22 mouse cellular contexts compared by ENCODE assay signal in the genomic region with DNA sequence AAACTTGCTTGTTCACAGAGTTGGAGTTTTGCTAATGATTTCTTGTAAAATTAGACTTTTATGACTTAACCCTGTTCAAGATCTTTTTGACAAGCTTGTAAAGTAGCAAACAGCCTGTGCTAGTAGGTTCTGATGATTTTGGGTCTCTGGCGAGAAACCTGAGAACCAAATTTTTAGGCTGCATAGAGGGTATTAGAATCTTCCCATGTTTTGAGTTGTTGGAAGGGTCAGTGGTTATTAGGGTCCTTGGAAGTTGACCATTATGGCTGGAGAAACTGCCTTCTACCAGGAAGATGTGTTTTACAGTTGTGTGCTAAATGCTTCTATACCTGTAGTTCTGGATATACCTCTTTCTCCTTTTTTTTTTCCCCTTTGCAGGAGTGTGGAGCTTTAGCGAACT. TPM values are rescaled to one million over a fixed set of nuclear protein-coding genes. Genes with fewer than 3 reads are reported as not detected.
DNase-seq lines count a peak whose midpoint lies in the region; ATAC-seq lines count a peak whose summit lies in the region.
"Had no signal": no experiment of that assay in that cellular context is flagged by ENCODE, and none has a peak within 500 bp of the region (broad histone marks: within the 10 kb centered on the region; RNA-seq: fewer than 3 reads in every experiment).

No protein-coding gene starts in this region.

- intact Hi-C loops in heart, postnatal 10 days (cut with DNase I): loop anchor here (5.0 kb wide), 1 partner anchor 42 kb away; no protein-coding TSS in a partner anchor

- H3K9me3 ChIP-seq in heart, embryonic 12.5 days (replicated peaks): no peaks in the 10 kb centered on the region
- no peaks in the 10 kb centered on the region for H3K9me3 ChIP-seq in midbrain, embryonic 10.5 days (replicated peaks)
- H3K9me3 ChIP-seq in midbrain, embryonic 15.5 days: no peaks in the 10 kb centered on the region
- no peaks in the 10 kb centered on the region for H3K9me3 ChIP-seq in embryonic facial prominence, embryonic 11.5 days (replicated peaks; ENCODE audit: control insufficient read depth, low read length)
- no peaks in the 10 kb centered on the region for H3K9me3 ChIP-seq in limb, embryonic 10.5 days (replicated peaks)
- H3K9me3 ChIP-seq: megakaryocyte, embryonic 14.5 days had no signal

- H3K4me2 ChIP-seq in heart, embryonic 12.5 days: peak overlapping the region; percentile 89
- H3K4me2 ChIP-seq in midbrain, embryonic 15.5 days: no peak overlapping the region
- H3K4me2 ChIP-seq in embryonic facial prominence, embryonic 11.5 days (ENCODE audit: low read depth, low read length): 0 out of 2 replicates have a peak overlapping the region, but pooled peaks have one; percentile 98

- H3K27ac ChIP-seq in heart, embryonic 12.5 days (ENCODE audit: poor library complexity, severe bottlenecking): 0 out of 2 replicates have a peak overlapping the region, but pooled peaks have one; percentile 42
- peak overlapping the region; percentile 99 for H3K27ac ChIP-seq in midbrain, embryonic 10.5 days (replicated peaks)
- no peak overlapping the region for H3K27ac ChIP-seq in midbrain, embryonic 15.5 days
- H3K27ac ChIP-seq in embryonic facial prominence, embryonic 11.5 days (replicated peaks; ENCODE audit: low read depth, low read length): no peak overlapping the region
- H3K27ac ChIP-seq in limb, embryonic 10.5 days: peak overlapping the region; percentile 99
- H3K27ac ChIP-seq: stomach, postnatal 0 days had no signal

- H3K4me1 ChIP-seq in heart, embryonic 12.5 days (replicated peaks): peaks cover 54% of the 10 kb centered on the region
- H3K4me1 ChIP-seq in midbrain, embryonic 10.5 days: peaks cover 80% of the 10 kb centered on the region
- peaks cover 19% of the 10 kb centered on the region for H3K4me1 ChIP-seq in midbrain, embryonic 15.5 days
- no peaks in the 10 kb centered on the region; the same call in 1 of the 2 replicates for H3K4me1 ChIP-seq in embryonic facial prominence, embryonic 11.5 days (ENCODE audit: control insufficient read depth, insufficient read depth, low read length)
- H3K4me1 ChIP-seq in limb, embryonic 10.5 days: peaks cover 75% of the 10 kb centered on the region

- DNase-seq in heart, postnatal 10 days: no peak
- no peak for DNase-seq in midbrain, embryonic 10.5 days (ENCODE audit: low spot score)
- DNase-seq in embryonic facial prominence, embryonic 11.5 days (ENCODE audit: low spot score): no peak
- no peak for DNase-seq in limb, embryonic 10.5 days (ENCODE audit: low spot score)
- no peak for DNase-seq in testis, postnatal 14 days (ENCODE audit: low spot score)
- no peak for DNase-seq in right cerebral cortex, adult 2 months (ENCODE audit: low spot score in 2 of 2)
- DNase-seq: adrenal gland, postnatal 36 days; cerebellum, adult 8-10 months; forebrain, postnatal 0 days; heart, postnatal 14 days; kidney, postnatal 10 days; layer of hippocampus, adult 9-11 months; liver; liver, postnatal 0 days; lung, postnatal 14 days; thymus, postnatal 14 days had no signal

- 60% methylated on average over 2 of the region's 2 CpGs for WGBS in heart, embryonic 12.5 days
- WGBS in midbrain, embryonic 10.5 days: 39% methylated on average over 2 of the region's 2 CpGs
- 52% methylated on average over 2 of the region's 2 CpGs for WGBS in midbrain, embryonic 15.5 days
- 34% methylated on average over 2 of the region's 2 CpGs for whole genome bisulfite sequencing in embryonic facial prominence, embryonic 11.5 days
- 23% methylated on average over 2 of the region's 2 CpGs for WGBS in limb, embryonic 10.5 days

- no peak overlapping the region for H3K9ac ChIP-seq in heart, embryonic 12.5 days
- no peak overlapping the region for H3K9ac ChIP-seq in midbrain, embryonic 15.5 days
- H3K9ac ChIP-seq in embryonic facial prominence, embryonic 11.5 days (replicated peaks; ENCODE audit: low read length): no peak overlapping the region
- H3K9ac ChIP-seq: forebrain, postnatal 0 days; liver, postnatal 0 days had no signal

- no peaks in the 10 kb centered on the region for H3K27me3 ChIP-seq in heart, embryonic 12.5 days (replicated peaks)
- no peaks in the 10 kb centered on the region; the same call in 1 of the 2 replicates for H3K27me3 ChIP-seq in midbrain, embryonic 10.5 days (ENCODE audit: low read depth, poor library complexity, severe bottlenecking)
- H3K27me3 ChIP-seq in midbrain, embryonic 15.5 days (replicated peaks): peaks cover 15% of the 10 kb centered on the region
- no peaks in the 10 kb centered on the region for H3K27me3 ChIP-seq in embryonic facial prominence, embryonic 11.5 days (ENCODE audit: control insufficient read depth, insufficient read depth, low read length)
- no peaks in the 10 kb centered on the region for H3K27me3 ChIP-seq in limb, embryonic 10.5 days (ENCODE audit: low read depth, poor library complexity, severe bottlenecking)

- no peaks in the 10 kb centered on the region for H3K36me3 ChIP-seq in heart, embryonic 12.5 days
- peaks cover 24% of the 10 kb centered on the region for H3K36me3 ChIP-seq in midbrain, embryonic 10.5 days
- no peaks in the 10 kb centered on the region for H3K36me3 ChIP-seq in midbrain, embryonic 15.5 days (replicated peaks)
- no peaks in the 10 kb centered on the region for H3K36me3 ChIP-seq in embryonic facial prominence, embryonic 11.5 days (replicated peaks; ENCODE audit: control insufficient read depth, insufficient read depth, low read depth, low read length)
- H3K36me3 ChIP-seq in limb, embryonic 10.5 days: peaks cover 30% of the 10 kb centered on the region

- ATAC-seq in heart, embryonic 12.5 days (ENCODE audit: insufficient number of reproducible peaks, low FRiP score): no peak
- no peak for ATAC-seq in midbrain, embryonic 15.5 days (replicated peaks)
- ATAC-seq in embryonic facial prominence, embryonic 11.5 days (replicated peaks; ENCODE audit: insufficient number of reproducible peaks, low FRiP score, low TSS enrichment, low read depth): no peak
- ATAC-seq: forebrain, postnatal 0 days; inflammation-experienced regulatory T-cells, adult 6 months; liver, postnatal 0 days had no signal

- no peak overlapping the region for H3K4me3 ChIP-seq in heart, embryonic 12.5 days
- peak overlapping the region; percentile 78 for H3K4me3 ChIP-seq in midbrain, embryonic 10.5 days
- H3K4me3 ChIP-seq in midbrain, embryonic 15.5 days: no peak overlapping the region
- no peak overlapping the region for H3K4me3 ChIP-seq in embryonic facial prominence, embryonic 11.5 days (ENCODE audit: low read depth, low read length)
- peak overlapping the region; percentile 86 for H3K4me3 ChIP-seq in limb, embryonic 10.5 days
- H3K4me3 ChIP-seq: megakaryocyte, embryonic 14.5 days had no signal

RNA-seq across cellular contexts. Expression of gene Prtg, which starts 2.4 kb away (rescaled TPM):
- polyA plus RNA-seq in heart, embryonic 12.5 days (2016; fragmentation: Nextera tagmentation; extraction: Ambion mirVana): 2.2 and 2.7 TPM in 2 replicates
- under 1 TPM; 0.22 TPM for total RNA-seq in heart, postnatal 10 days (2021)
- 9.9 and 19.9 TPM in 2 replicates for polyA plus RNA-seq in midbrain, embryonic 10.5 days (2016; fragmentation: Nextera tagmentation; extraction: Ambion mirVana)
- polyA plus RNA-seq in midbrain, embryonic 15.5 days (2015; fragmentation: Nextera tagmentation; extraction: Ambion mirVana): 0.45 and 0.47 TPM in 2 replicates
- 3.8 and 3.9 TPM in 2 replicates for polyA plus RNA-seq in embryonic facial prominence, embryonic 11.5 days (2014; fragmentation: Nextera tagmentation; extraction: Ambion mirVana)
- 5.5 and 11.4 TPM in 2 replicates for polyA plus RNA-seq in limb, embryonic 10.5 days (2016; fragmentation: Nextera tagmentation; extraction: Ambion mirVana)
- total RNA-seq: common myeloid progenitor, adult 5-6 weeks had no signal

Comparison
In these comparisons a context has a peak if more than half of its experiments do, and no peak if none do; other contexts are left out.
1. H3K27ac ChIP-seq: peak in heart, embryonic 12.5 days (single experiment), midbrain, embryonic 10.5 days (single experiment) and limb, embryonic 10.5 days (single experiment); none in midbrain, embryonic 15.5 days (single experiment) and embryonic facial prominence, embryonic 11.5 days (single experiment).
2. H3K4me3 ChIP-seq: peak in midbrain, embryonic 10.5 days (single experiment) and limb, embryonic 10.5 days (single experiment); none in heart, embryonic 12.5 days (single experiment), midbrain, embryonic 15.5 days (single experiment) and embryonic facial prominence, embryonic 11.5 days (single experiment).